Mouse (Mus musculus) embryonic facial prominence, embryonic 15.5 days (tissue): ENCODE measurements around the gene Ndufb2. TPM values are rescaled to one million over a fixed set of nuclear protein-coding genes. Genes with fewer than 3 reads are reported as not detected.

Source experiments
- ATAC-seq: fragments of 200-750 bp; cut with Nextera tagmentation; 2 replicates; pipeline ENCODE4 v1.8.0; 2017; ENCODE audit warnings: low read depth, moderate TSS enrichment; ENCODE audit not compliant: insufficient number of reproducible peaks, low FRiP score, low TSS enrichment
- H3K27ac ChIP-seq: fragments of 300-500 bp; sonication (generic); replicated peaks from 2 replicates; pipeline ENCODE4 v1.5.1; 2015; ENCODE audit warnings: mild to moderate bottlenecking, inconsistent platforms
- H3K27me3 ChIP-seq: fragments of 300-500 bp; sonication (generic); 2 replicates; pipeline ENCODE4 v1.6.1; 2015; ENCODE audit warnings: inconsistent platforms
- H3K36me3 ChIP-seq: fragments of 300-500 bp; sonication (generic); 2 replicates; pipeline ENCODE4 v1.6.1; 2015; ENCODE audit warnings: mild to moderate bottlenecking, inconsistent platforms
- H3K4me1 ChIP-seq: fragments of 300-500 bp; sonication (generic); 2 replicates; pipeline ENCODE4 v1.6.1; 2015; ENCODE audit warnings: inconsistent platforms
- H3K4me2 ChIP-seq: fragments of 300-500 bp; sonication (generic); replicated peaks from 2 replicates; pipeline ENCODE4 v1.6.1; 2015; ENCODE audit warnings: mild to moderate bottlenecking, inconsistent platforms
- H3K4me3 ChIP-seq: fragments of 300-500 bp; sonication (generic); replicated peaks from 2 replicates; pipeline ENCODE4 v1.5.1; 2015; ENCODE audit warnings: mild to moderate bottlenecking, inconsistent platforms
- H3K9ac ChIP-seq: fragments of 300-500 bp; sonication (generic); 2 replicates; pipeline ENCODE4 v1.6.1; 2015; ENCODE audit warnings: inconsistent platforms
- H3K9me3 ChIP-seq: fragments of 300-500 bp; sonication (generic); replicated peaks from 2 replicates; pipeline ENCODE4 v1.6.1; 2016; ENCODE audit warnings: inconsistent platforms
- WGBS: fragments of 180-500 bp; shearing (Covaris S2); methylation state at CpG from one replicate; pipeline ENCODE4 v1.1.7; 2015; 5-methylcytosine and 5-hydroxymethylcytosine counted together
- polyA plus RNA-seq: library from polyadenylated mRNA; unstranded; fragments of >200 nt; fragmentation: Nextera tagmentation; extraction: Ambion mirVana; gene quantifications from 2 replicates; pipeline ENCODE4 v1.2.1, GENCODE M21; 2015

The Ndufb2 gene
- polyA plus RNA-seq, 1 experiment from 2014 or later, result 334 TPM

DNA sequence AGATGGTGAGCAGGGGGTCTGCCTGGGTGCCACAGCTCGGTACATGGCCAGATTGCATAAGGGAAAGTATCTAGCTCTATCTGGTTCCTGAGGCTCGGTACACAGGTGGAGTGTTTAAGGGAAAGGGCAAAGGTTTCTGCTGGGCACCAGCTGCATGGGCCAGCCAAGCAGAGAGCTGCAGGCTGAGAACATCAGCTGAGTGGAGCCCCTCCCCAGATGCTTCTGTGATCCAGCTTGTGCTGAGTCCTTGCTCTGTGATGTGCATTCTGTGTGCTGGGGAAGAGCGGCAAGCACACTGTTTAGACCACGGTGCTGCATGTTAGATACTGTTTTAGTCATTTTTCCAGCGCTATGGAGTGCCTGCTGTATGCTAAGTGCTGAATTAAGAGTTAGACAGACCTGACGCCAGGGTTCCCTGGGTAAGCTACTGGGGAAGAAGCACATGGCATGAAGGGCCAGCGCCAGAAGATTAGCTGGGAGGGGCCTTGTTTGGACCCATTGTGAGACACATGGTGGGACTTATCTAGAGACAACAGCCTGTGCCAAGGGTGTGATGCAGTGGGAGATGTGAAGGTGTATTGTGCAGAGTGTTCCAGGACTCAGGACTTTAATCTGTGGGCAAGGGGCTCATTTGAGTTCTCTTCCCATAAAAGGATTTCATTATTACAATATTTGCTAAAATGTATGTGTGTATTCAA is 11.1 kb upstream of the Ndufb2 start:
- Histone ChIP-seq H3K9ac (no peak overlapping the region), H3K4me2 (no peak overlapping the region), H3K4me1 (no peaks in the 10 kb centered on the region), H3K27ac (no peak overlapping the region), H3K27me3 (no peaks in the 10 kb centered on the region), H3K4me3 (no peak overlapping the region), H3K36me3 (peaks cover 79% of the 10 kb centered on the region), H3K9me3 (no peaks in the 10 kb centered on the region)
- 79% methylated on average over 7 of the region's 7 CpGs for WGBS
- ATAC-seq, result no peak

DNA sequence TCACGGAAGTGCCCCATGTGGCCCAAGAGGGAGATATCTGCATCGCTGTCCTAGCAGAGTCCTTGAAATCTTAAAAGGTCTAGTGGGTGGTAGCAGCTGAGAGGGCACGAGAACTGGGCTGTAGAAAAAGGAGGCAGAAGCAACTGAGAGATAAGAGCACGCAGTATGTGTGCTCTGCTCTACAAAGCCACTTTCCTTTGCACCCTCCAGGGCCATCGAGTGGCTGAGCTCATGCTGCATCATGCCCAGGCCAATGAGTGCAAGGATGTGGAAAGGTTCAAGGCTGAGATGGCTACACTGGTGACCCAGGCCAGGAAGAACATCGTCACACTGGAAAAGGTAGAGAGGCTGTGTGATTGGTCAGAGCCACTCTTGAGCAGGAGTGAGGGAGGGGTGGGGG is 6.9 kb upstream of the Ndufb2 start, which contains the start of gene Gm42420:
Gene Gm42420 (plus strand): TSS at position 237 of the 400 bp plus-strand sequence.
- no peak for ATAC-seq
- Histone ChIP-seq H3K27ac (no peak within 1 kb of the TSS), H3K4me1 (no peaks in the 10 kb centered on the region), H3K9me3 (no peaks in the 10 kb centered on the region), H3K27me3 (no peaks in the 10 kb centered on the region), H3K4me3 (no peak within 1 kb of the TSS), H3K36me3 (peaks cover 73% of the 10 kb centered on the region), H3K9ac (no peak within 1 kb of the TSS), H3K4me2 (no peak within 1 kb of the TSS)
- WGBS, result 86% methylated on average over 6 of the region's 6 CpGs

DNA sequence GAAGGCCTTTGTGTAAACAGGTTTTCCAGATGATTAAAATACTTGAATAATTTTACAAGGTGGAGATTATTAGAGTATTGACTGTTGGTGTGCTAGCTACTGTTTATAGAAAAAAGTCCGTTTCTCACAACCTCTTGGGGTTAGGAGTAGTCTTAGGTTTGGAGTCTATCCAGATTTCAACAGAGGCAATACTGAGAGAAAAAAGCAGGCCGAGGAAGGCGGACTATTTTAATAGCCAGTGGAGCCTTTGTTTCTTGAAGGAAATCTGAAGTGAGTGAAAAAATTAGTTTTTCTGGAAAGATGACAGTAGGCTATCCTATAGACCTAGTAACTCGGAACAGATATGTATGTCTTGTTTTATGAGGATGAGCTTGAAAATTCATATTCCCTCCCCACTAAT is 893 bp upstream of the Ndufb2 start:
- H3K4me2 ChIP-seq, result no peak overlapping the region
- H3K36me3 ChIP-seq, result peaks cover 28% of the 10 kb centered on the region
- ATAC-seq, result no peak
- H3K9ac ChIP-seq, result no peak overlapping the region
- no peaks in the 10 kb centered on the region for H3K27me3 ChIP-seq
- WGBS, result 94% methylated on average over 4 of the region's 4 CpGs
- peak overlapping the region; percentile 94 for H3K4me3 ChIP-seq
- H3K27ac ChIP-seq, result no peak overlapping the region
- no peaks in the 10 kb centered on the region for H3K9me3 ChIP-seq
- H3K4me1 ChIP-seq, result peaks cover 18% of the 10 kb centered on the region

DNA sequence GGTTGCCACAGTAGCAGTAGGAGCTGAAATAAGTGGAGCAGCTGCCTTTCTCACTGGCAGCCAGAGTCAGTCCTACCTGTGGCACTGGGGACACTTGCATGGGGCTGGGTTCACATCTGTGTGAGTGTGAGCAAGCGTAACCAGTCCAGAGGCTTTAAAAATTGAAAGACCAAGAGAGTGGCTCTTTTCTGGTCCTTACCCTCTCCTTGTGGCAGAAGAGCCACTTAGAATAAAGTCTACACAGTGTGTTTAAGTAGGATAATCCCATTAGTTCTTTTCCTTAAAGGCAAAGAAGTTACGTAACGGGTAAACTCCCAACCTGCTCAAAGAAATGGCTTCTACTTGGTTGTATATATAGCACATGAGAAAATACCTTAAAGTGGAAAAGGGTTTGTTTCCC is 8.5 kb downstream of the Ndufb2 start:
- no peaks in the 10 kb centered on the region for H3K27me3 ChIP-seq
- H3K4me3 ChIP-seq, result no peak overlapping the region
- H3K9ac ChIP-seq, result no peak overlapping the region
- no peak for ATAC-seq
- H3K4me2 ChIP-seq, result no peak overlapping the region
- H3K4me1 ChIP-seq, result no peaks in the 10 kb centered on the region
- 93% methylated on average over 3 of the region's 3 CpGs for WGBS
- H3K9me3 ChIP-seq, result no peaks in the 10 kb centered on the region
- no peak overlapping the region for H3K27ac ChIP-seq
- peaks cover 32% of the 10 kb centered on the region for H3K36me3 ChIP-seq

DNA sequence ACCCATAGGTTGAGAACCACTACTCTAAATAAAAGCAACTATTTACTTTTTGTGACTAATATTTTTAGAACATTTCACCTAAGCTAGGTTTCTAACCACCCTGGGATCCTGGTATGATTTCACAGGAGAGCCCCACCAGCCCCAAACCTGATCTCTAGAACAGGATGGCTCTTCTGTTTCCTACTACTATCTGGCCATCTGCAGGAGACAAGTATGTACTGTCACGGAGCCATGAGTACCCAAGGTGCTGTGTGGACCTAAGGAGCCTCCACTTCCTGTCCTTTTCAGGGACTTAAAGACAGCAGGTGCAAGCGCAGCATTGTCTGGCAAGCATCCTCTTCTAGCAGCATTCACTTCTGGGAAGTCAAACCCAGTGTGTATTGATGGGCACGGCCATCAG is 9.5 kb downstream of the Ndufb2 start:
- Histone ChIP-seq H3K4me3 (no peak overlapping the region), H3K4me1 (no peaks in the 10 kb centered on the region), H3K4me2 (no peak overlapping the region), H3K27me3 (no peaks in the 10 kb centered on the region), H3K9me3 (no peaks in the 10 kb centered on the region), H3K27ac (no peak overlapping the region), H3K36me3 (peaks cover 32% of the 10 kb centered on the region), H3K9ac (no peak overlapping the region)
- no peak for ATAC-seq
- WGBS, result 85% methylated on average over 3 of the region's 3 CpGs

DNA sequence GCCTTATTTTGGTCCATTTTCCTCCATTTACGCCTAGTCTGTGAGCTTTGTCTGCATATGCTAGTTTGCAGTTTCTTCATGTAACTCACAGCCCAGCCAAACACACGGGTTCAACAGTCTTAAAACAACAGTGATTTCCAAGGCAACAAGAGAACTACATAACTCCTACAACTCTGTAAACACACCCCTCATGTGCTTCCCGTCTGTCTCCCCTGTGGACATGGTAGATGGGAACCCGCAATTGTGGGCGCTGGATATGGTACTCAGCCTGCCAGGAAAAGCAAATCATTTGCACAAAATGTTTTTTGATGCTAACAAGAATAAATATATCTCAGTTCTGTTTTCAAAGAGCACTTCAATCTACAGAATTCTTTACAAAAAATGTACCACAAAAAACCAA is 12.2 kb downstream of the Ndufb2 start:
- H3K4me2 ChIP-seq, result no peak overlapping the region
- H3K9ac ChIP-seq, result no peak overlapping the region
- H3K27ac ChIP-seq, result no peak overlapping the region
- no peaks in the 10 kb centered on the region for H3K27me3 ChIP-seq
- peaks cover 15% of the 10 kb centered on the region for H3K36me3 ChIP-seq
- WGBS, result 79% methylated on average over 5 of the region's 5 CpGs
- ATAC-seq, result no peak
- no peak overlapping the region for H3K4me3 ChIP-seq
- no peaks in the 10 kb centered on the region for H3K4me1 ChIP-seq
- H3K9me3 ChIP-seq, result no peaks in the 10 kb centered on the region

DNA sequence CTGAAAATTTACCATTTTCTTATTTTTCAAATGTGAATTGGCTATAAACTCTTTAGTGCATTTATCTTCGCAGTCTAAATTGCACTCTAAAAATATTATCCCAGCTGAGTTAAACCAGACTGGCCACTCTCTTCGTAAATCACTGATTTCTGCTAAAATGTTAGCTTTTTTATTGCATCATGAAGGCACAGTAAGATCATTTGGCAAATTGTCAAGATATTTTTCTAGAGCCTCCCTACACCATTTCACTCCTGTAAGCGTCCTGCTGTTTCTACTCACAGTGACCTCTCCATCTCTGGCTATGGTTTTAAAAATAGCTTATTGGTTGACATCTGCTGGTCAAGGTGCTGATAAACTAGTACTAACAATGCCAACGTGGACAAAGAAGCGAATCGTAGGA is 13.7 kb downstream of the Ndufb2 start:
- H3K4me2 ChIP-seq, result no peak overlapping the region
- H3K4me3 ChIP-seq, result no peak overlapping the region
- 91% methylated on average over 6 of the region's 6 CpGs for WGBS
- no peak overlapping the region for H3K9ac ChIP-seq
- H3K36me3 ChIP-seq, result peaks cover 7% of the 10 kb centered on the region
- H3K9me3 ChIP-seq, result no peaks in the 10 kb centered on the region
- no peak overlapping the region for H3K27ac ChIP-seq
- H3K27me3 ChIP-seq, result no peaks in the 10 kb centered on the region
- H3K4me1 ChIP-seq, result no peaks in the 10 kb centered on the region
- ATAC-seq, result no peak

DNA sequence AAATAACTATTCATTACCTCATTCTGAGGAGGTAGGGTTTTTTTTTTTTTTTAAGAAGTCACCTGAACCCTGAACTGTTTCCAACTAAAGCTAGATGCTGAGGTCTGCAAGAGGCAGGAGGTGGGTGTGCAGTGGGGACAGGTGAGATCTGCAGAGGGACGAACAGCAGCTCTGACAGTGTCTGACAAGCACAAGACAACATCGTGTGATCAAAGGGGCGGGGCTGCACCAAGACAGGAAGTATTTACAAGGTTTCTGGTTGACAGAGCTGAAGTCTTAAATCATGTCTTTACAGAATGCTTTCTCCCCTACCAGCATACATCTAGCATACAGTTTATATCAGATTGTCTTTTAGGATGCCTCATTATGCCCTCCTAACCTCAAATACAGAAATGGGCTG is 14.5 kb downstream of the Ndufb2 start:
- no peak for ATAC-seq
- Histone ChIP-seq H3K4me2 (no peak overlapping the region), H3K9me3 (no peaks in the 10 kb centered on the region), H3K27me3 (no peaks in the 10 kb centered on the region), H3K4me3 (no peak overlapping the region), H3K4me1 (no peaks in the 10 kb centered on the region), H3K36me3 (peaks cover 9% of the 10 kb centered on the region), H3K9ac (no peak overlapping the region), H3K27ac (no peak overlapping the region)
- WGBS, result 64% methylated on average over 3 of the region's 3 CpGs

DNA sequence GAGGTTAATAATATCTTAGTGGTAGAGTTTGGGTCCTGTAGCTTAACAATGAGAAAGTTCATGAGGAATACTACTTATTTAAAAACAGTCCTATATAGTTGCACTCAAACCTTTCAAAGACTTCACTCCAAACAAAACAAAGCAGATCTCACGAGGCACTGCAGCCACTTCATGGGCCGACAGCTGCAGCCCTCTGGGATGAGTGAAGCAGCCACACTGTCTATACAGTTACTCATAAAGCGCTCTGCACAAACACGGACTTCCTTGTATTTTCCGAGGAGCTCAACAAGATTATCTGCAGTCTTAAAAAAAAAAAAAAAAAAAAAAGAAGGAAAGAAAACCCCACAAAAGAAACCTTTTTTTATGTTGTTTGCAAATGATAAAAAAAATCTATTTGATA is 15.0 kb downstream of the Ndufb2 start:
- WGBS, result 67% methylated on average over 5 of the region's 5 CpGs
- no peak overlapping the region for H3K4me2 ChIP-seq
- H3K27me3 ChIP-seq, result no peaks in the 10 kb centered on the region
- no peaks in the 10 kb centered on the region for H3K4me1 ChIP-seq
- ATAC-seq, result no peak
- no peak overlapping the region for H3K4me3 ChIP-seq
- peaks cover 10% of the 10 kb centered on the region for H3K36me3 ChIP-seq
- no peaks in the 10 kb centered on the region for H3K9me3 ChIP-seq
- no peak overlapping the region for H3K27ac ChIP-seq
- no peak overlapping the region for H3K9ac ChIP-seq

DNA sequence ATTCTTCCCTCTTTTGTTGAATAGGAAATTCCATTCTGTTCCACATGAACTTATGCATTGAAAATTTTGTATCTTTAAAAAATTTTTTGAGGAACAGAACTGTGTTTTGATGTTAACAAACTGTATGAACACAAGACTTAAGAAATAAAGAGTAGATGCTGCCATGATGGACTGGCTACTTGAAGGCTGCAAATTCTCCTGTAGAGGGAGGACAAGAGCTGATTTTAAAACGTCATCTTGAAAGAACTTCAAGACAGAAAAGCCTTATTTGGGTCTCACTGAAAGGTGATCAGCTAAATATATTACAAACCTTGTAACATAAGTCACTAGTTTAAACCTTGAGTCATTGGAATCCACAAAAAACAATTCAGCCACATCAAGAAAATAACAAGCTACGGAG is 17.8 kb downstream of the Ndufb2 start:
- no peak for ATAC-seq
- peaks cover 24% of the 10 kb centered on the region for H3K36me3 ChIP-seq

DNA sequence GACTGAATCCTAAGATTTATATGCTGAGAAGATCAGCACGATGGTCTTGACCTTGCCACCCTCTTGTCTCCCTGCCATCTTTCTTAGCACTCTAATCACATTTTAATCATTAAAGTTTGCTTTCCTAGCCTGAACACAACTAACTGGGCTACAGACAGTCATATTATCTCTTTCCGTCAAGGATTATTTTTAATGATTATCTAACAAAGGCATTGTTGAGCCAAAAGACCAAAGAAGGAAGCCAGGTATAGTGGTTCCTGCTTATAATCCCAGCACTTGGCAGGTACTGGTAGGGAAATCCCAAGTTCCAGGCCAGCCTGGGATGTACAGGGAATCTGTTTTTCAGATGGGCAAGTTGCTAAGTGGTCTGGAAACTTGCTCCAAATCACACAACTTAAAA is 18.9 kb downstream of the Ndufb2 start:
- no peaks in the 10 kb centered on the region for H3K4me1 ChIP-seq
- ATAC-seq, result no peak

More for the DNA sequence above, 17.8 kb downstream of the Ndufb2 start:
- Histone ChIP-seq H3K27me3 (no peaks in the 10 kb centered on the region), H3K4me3 (no peak overlapping the region), H3K9me3 (no peaks in the 10 kb centered on the region), H3K9ac (no peak overlapping the region), H3K4me2 (no peak overlapping the region), H3K4me1 (no peaks in the 10 kb centered on the region), H3K27ac (no peak overlapping the region)
- 58% methylated on average over 2 of the region's 2 CpGs for WGBS

More for the DNA sequence above, 18.9 kb downstream of the Ndufb2 start:
- Histone ChIP-seq H3K27ac (no peak overlapping the region), H3K4me2 (no peak overlapping the region), H3K36me3 (peaks cover 29% of the 10 kb centered on the region), H3K9ac (no peak overlapping the region), H3K4me3 (no peak overlapping the region), H3K9me3 (no peaks in the 10 kb centered on the region), H3K27me3 (no peaks in the 10 kb centered on the region)
- 100% methylated on average over 2 of the region's 2 CpGs for WGBS
